Mouse (Mus musculus) cerebellum, adult 2 months (tissue): ENCODE results near the gene Dsn1.

Source experiments
- CTCF ChIP-seq: fragments of 200-500 bp; IDR thresholded peaks from 2 replicates; pipeline ENCODE4 v1.5.1; 2011; ENCODE audit warnings: low read depth, mild to moderate bottlenecking, control low read depth, low read length, moderate library complexity, borderline replicate concordance; ENCODE audit not compliant: insufficient read depth
- POLR2A ChIP-seq: fragments of 200-500 bp; IDR thresholded peaks from 2 replicates; pipeline ENCODE4 v1.6.1; 2011; ENCODE audit warnings: low read length, control low read depth, borderline replicate concordance; ENCODE audit not compliant: insufficient read depth

- TF ChIP-seq POLR2A (no peak), CTCF (no peak)
Observed at GRCm38 (mm10) chr2:156958496-156959252, 48.3 kb downstream of the Dsn1 start.
